Mouse (Mus musculus) heart, postnatal 0 days (tissue): ENCODE results near the gene Immp2l. TPM values are rescaled to one million over a fixed set of nuclear protein-coding genes. Genes with fewer than 3 reads are reported as not detected.

ENCODE experiments used
- ATAC-seq: fragments of 200-750 bp; cut with Nextera tagmentation; 2 replicates; pipeline ENCODE4 v1.8.0; 2017; ENCODE audit warnings: low read depth, moderate number of reproducible peaks, moderate library complexity; ENCODE audit not compliant: insufficient read depth
- DNase-seq: peaks from one replicate; pipeline ENCODE4 v3.0.0-alpha.2; 2016; ENCODE audit warnings: low spot score
- H3K27ac ChIP-seq: fragments of 300-500 bp; sonication (generic); 2 replicates; pipeline ENCODE4 v1.5.1; 2014; ENCODE audit warnings: low read depth, mild to moderate bottlenecking
- H3K27me3 ChIP-seq: fragments of 300-500 bp; sonication (generic); 2 replicates; pipeline ENCODE4 v1.6.1; 2014; ENCODE audit warnings: low read length, mixed read lengths; ENCODE audit not compliant: control insufficient read depth, insufficient read depth
- H3K36me3 ChIP-seq: fragments of 300-500 bp; sonication (generic); replicated peaks from 2 replicates; pipeline ENCODE4 v1.6.1; 2014; ENCODE audit warnings: low read length, mixed read lengths; ENCODE audit not compliant: control insufficient read depth, insufficient read depth
- H3K4me1 ChIP-seq: fragments of 300-500 bp; sonication (generic); 2 replicates; pipeline ENCODE4 v1.6.1; 2014; ENCODE audit warnings: antibody characterized with exemption; ENCODE audit not compliant: control insufficient read depth, insufficient read depth
- H3K4me2 ChIP-seq: fragments of 300-500 bp; sonication (generic); 2 replicates; pipeline ENCODE4 v1.6.1; 2014; ENCODE audit warnings: low read depth, mild to moderate bottlenecking, low read length, moderate library complexity
- H3K4me3 ChIP-seq: fragments of 300-500 bp; sonication (generic); 2 replicates; pipeline ENCODE4 v1.5.1; 2014; ENCODE audit warnings: low read depth, low read length
- H3K9ac ChIP-seq: fragments of 300-500 bp; sonication (generic); replicated peaks from 2 replicates; pipeline ENCODE4 v1.6.1; 2014; ENCODE audit warnings: low read depth, low read length, mixed read lengths
- H3K9me3 ChIP-seq: fragments of 300-500 bp; sonication (generic); replicated peaks from 2 replicates; pipeline ENCODE4 v1.6.1; 2016; ENCODE audit warnings: low read length; ENCODE audit not compliant: control insufficient read depth
- CTCF ChIP-seq: IDR thresholded peaks from 2 replicates; pipeline ENCODE4 v1.5.1; 2016; ENCODE audit warnings: antibody characterized with exemption, control low read depth, low read depth
- EP300 ChIP-seq: IDR thresholded peaks from 2 replicates; pipeline ENCODE4 v1.6.1; 2016; ENCODE audit warnings: antibody characterized with exemption, low read depth
- WGBS: fragments of 180-500 bp; shearing (Covaris S2); extraction: QIAGEN DNeasy Blood & Tissue Kit; methylation state at CpG from one replicate; pipeline ENCODE4 v1.1.7; 2014; 5-methylcytosine and 5-hydroxymethylcytosine counted together
- polyA plus RNA-seq: library from polyadenylated mRNA; unstranded; fragments of >200 nt; fragmentation: Nextera tagmentation; extraction: Ambion mirVana; gene quantifications from 2 replicates; pipeline ENCODE4 v1.2.1, GENCODE M21; 2015
- total RNA-seq: library from RNA; depleted of rRNA; stranded (reverse); fragments of >200 nt; gene quantifications from 2 replicates; pipeline ENCODE4 v1.2.3, GENCODE M21; 2014; ENCODE audit warnings: low replicate concordance

The Immp2l gene
- total and polyA plus RNA-seq, 2 experiments from 2014 or later, result 3.6 to 10.8 TPM

DNA sequence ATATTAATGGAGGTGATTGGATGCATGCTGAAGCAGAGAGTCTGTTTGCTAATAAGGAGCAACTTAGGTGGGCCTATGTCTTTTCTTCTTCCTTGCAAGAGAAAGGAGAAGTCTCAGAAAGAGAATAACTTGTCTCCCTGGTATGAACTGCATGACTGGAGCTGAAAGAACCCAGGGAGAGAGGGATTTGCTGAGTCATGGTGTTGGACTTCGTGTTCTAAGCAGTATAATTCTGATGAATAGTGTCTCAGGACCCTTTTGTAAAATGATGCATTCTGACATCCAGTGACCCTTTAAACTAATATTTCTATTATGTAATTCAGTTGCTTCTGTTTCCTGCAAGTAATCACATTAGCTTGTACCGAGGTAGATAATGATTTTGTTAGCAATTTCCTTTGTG, 208.1 kb downstream of the Immp2l start:
- Histone ChIP-seq H3K27me3 (no peaks in the 10 kb centered on the region), H3K4me3 (no peak overlapping the region), H3K36me3 (no peaks in the 10 kb centered on the region), H3K4me2 (no peak overlapping the region), H3K27ac (no peak overlapping the region), H3K9ac (no peak overlapping the region), H3K4me1 (no peaks in the 10 kb centered on the region), H3K9me3 (no peaks in the 10 kb centered on the region)
- 61% methylated on average over 2 of the region's 2 CpGs for WGBS
- DNase-seq, result no peak
- TF ChIP-seq EP300, result no peak
- TF ChIP-seq CTCF, result no peak
- ATAC-seq, result no peak

DNA sequence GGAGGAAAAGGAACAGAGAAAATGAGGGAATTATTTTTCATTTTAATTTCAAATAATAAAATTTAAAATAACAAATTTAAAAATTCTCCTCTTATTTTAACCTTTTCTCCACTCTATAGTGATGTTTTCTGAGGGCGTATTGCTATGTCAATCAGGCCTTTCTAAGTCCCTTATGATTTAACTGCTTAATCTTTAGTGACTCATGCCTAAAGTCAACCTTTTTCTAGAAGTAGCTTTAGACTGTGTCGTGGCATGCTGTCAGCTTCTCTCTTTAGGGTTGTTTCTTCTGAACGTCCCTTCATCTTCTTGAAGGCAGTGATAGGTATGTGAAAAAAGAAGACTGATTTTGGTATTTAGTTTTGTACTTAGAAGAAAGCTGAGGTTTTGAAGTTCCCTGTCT, 214.0 kb downstream of the Immp2l start:
- Histone ChIP-seq H3K27ac (no peak overlapping the region), H3K27me3 (no peaks in the 10 kb centered on the region), H3K9me3 (no peaks in the 10 kb centered on the region), H3K4me2 (no peak overlapping the region), H3K4me1 (no peaks in the 10 kb centered on the region), H3K9ac (no peak overlapping the region), H3K36me3 (no peaks in the 10 kb centered on the region), H3K4me3 (no peak overlapping the region)
- DNase-seq (no peak), ATAC-seq (no peak)
- TF ChIP-seq EP300 (no peak), CTCF (no peak)
- WGBS, result 63% methylated on average over 3 of the region's 3 CpGs

DNA sequence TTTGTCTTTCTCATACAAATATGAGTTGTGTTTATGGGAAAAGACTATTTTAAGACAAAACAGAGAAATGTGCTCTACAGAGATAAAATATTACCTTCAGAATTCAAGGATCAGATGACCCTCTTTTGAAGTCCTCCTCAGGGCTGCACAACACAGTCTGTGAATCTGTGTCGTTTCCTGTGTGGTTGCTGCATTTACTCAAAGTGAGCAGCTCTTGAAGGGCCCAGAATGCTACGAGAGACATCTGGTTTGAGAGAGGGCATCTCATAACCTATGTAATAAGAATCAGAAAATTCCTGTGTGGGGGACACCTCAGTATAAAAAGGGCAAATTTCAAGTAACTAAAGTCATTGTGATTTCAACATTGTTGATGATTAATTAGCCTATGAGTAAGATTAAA, 217.3 kb downstream of the Immp2l start:
- 45% methylated on average over 2 of the region's 2 CpGs for WGBS
- Histone ChIP-seq H3K9ac (no peak overlapping the region), H3K9me3 (no peaks in the 10 kb centered on the region), H3K4me1 (no peaks in the 10 kb centered on the region), H3K4me3 (no peak overlapping the region), H3K36me3 (no peaks in the 10 kb centered on the region), H3K27ac (no peak overlapping the region), H3K27me3 (no peaks in the 10 kb centered on the region), H3K4me2 (no peak overlapping the region)
- no peak for ATAC-seq
- no peak for DNase-seq
- TF ChIP-seq CTCF, result no peak
- no peak for TF ChIP-seq EP300

DNA sequence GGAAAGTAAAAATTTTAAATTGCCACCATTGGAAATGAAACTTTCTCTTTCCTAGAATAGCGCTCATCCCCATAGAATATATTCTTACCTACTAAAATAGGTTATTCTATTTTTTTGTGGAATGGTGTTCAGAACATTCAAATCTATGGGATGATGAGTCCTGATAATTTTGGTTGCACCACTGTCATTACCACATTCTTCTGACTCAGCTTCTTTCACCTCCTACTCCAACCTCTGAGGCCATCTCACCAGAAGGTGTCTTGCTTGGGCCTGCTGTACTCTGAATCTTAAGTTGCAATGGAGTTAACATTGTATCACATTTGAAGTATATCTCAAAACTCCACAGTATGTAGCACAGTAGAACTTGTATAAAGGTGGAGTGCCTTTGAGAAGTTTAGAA, 224.4 kb downstream of the Immp2l start:
- Histone ChIP-seq H3K9ac (no peak overlapping the region), H3K9me3 (no peaks in the 10 kb centered on the region), H3K4me2 (no peak overlapping the region), H3K4me1 (no peaks in the 10 kb centered on the region), H3K27ac (no peak overlapping the region), H3K27me3 (no peaks in the 10 kb centered on the region), H3K4me3 (no peak overlapping the region), H3K36me3 (no peaks in the 10 kb centered on the region)
- ATAC-seq (no peak), DNase-seq (no peak)
- 100% methylated on average over 1 of the region's 1 CpGs for WGBS
- no peak for TF ChIP-seq CTCF
- no peak for TF ChIP-seq EP300

DNA sequence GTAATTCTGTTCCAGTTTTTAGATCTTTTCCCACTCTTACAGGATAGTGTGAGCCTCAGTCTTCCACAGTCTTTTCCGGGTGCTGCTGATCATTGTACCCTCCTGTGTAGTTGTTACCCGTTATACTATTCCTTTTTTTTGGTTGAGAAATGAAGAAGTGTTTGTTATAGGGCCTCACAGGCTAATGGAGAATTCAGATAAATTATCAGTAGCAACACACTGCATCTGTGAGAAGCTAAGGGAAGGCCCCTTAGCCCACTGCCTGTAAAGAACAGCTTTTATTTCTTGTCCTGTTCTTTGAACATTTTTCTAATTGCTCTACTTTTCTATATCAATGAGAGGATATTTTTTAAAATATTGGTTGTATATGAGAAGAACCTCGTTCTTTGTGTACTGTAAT, 226.2 kb downstream of the Immp2l start:
- Histone ChIP-seq H3K4me2 (no peak overlapping the region), H3K36me3 (no peaks in the 10 kb centered on the region), H3K27ac (no peak overlapping the region), H3K9ac (no peak overlapping the region), H3K9me3 (no peaks in the 10 kb centered on the region), H3K4me3 (no peak overlapping the region), H3K4me1 (no peaks in the 10 kb centered on the region), H3K27me3 (no peaks in the 10 kb centered on the region)
- DNase-seq (no peak), ATAC-seq (no peak)
- TF ChIP-seq CTCF, result no peak
- TF ChIP-seq EP300, result no peak
- 66% methylated on average over 3 of the region's 3 CpGs for WGBS

DNA sequence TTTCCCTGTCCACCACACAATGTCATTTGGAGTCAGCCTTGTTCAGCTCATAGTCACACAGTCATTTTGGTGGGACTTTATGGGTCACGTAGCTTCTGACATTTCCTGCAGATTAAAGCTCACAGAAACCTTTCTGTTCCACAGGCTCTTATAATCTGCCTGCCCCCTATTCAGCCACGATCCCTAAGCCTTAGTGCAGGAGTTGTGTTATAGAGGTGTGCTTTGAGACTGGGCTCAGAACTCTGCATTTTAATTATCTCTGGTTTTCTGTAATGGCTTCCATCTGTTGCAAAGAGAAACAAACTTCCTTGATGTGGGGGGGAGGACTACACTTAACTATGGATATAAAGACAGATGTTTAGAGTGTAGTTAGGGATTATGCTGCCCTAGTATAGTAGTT, 234.0 kb downstream of the Immp2l start:
- WGBS, result 61% methylated on average over 2 of the region's 2 CpGs
- no peaks in the 10 kb centered on the region for H3K27me3 ChIP-seq
- H3K9ac ChIP-seq, result no peak overlapping the region
- H3K4me2 ChIP-seq, result no peak overlapping the region
- ATAC-seq (no peak), DNase-seq (no peak)
- no peaks in the 10 kb centered on the region for H3K9me3 ChIP-seq
- H3K36me3 ChIP-seq, result no peaks in the 10 kb centered on the region
- H3K4me3 ChIP-seq, result no peak overlapping the region
- TF ChIP-seq EP300 (no peak), CTCF (no peak)
- H3K27ac ChIP-seq, result no peak overlapping the region
- no peaks in the 10 kb centered on the region for H3K4me1 ChIP-seq
